Mouse (Mus musculus): Measurements from ENCODE around the gene Igf2bp3.

Gene Igf2bp3

GRCm38 (mm10) chr6:49131855-49132254 lies 82.9 kb downstream of the Igf2bp3 start:
- no peak for DNase-seq

DNA sequence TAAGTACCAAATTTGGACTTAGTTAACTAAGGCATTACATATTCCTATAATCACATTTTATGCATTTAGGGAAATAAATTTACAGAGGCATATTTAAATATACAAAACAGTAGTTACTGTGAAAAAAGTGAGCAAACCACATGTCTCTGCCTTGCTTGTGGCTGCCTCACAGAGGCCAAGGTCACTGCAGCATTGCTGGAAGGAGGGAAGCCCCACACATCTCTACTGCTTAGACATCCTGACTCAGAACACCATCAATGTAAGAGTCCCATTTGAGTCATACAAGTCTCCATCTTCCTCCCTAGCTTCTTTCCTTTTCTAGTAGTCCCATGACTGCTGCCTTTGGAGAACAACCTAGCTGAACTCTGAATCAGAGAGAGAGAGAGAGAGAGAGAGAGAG lies 84.4 kb downstream of the Igf2bp3 start:
- no peak for DNase-seq

DNA sequence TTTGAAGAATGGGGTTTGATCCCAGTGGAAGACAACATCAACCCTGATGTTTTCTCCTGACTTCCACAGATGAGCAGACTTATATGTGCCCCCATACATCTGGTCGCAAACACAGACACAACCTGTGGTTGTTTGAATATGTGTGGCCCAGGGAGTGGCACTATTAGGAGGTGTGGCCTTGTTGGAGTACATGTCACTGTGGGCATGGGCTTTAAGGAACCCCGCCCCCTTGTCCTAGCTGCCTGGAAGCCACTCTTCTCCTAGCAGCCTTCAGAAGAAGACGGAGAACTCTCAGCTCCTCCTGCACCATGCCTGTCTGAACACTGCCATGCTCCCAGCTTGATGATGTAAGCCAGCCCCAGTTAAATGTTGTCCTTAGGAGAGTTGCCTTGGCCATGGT lies 94.4 kb downstream of the Igf2bp3 start:
- no peak for DNase-seq

DNA sequence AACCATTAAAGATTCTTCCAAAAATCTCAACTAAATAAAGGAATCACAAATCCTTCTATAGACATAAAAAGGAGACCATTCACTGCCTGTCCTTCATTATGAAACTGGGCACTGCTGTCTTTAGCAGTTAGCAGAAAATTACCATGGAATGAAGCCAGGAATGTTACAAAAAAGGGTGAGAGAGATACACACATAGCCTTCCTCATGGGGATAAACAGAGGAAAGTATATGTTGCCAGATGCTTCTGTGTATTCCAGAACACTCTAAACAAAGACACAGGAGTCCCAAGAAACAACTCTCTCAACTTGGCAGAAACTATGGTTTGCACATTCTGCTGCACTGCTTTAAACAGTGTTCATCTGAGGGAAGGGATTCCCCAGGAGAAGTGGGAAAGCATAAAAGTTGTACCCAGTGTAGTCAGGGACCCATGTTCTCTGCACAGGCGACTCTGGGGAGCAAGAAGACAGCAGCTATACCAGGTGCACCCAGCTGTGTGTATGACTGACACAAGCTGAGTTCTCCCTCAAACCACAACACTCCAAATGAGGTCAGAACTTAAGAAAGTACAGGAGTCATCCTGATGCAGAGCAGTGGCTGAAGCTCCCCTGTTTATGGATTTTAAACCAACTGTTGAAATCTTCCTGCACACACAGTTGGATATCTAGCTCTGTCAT lies 95.2 kb downstream of the Igf2bp3 start:
- DNase-seq: no peak

DNA sequence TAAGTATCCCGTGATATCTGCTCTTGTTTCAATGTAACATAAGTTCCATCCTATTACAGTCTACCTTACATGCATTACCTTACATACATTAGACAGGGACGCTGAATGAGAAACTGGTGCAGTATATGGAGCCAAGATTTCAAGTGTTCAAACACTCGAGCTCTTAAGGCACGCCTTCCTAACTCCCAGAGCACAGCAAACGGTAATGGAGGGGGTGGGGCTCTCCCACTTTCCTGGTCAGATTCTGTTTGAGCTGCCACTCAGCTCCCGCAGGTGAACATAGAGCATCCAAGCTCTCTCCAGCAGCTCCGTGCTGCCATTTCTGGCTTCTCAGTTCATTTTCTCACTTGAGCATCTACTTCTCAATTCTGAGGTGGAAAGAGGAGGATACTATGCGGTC lies 96.3 kb downstream of the Igf2bp3 start:
- no peak for DNase-seq

DNA sequence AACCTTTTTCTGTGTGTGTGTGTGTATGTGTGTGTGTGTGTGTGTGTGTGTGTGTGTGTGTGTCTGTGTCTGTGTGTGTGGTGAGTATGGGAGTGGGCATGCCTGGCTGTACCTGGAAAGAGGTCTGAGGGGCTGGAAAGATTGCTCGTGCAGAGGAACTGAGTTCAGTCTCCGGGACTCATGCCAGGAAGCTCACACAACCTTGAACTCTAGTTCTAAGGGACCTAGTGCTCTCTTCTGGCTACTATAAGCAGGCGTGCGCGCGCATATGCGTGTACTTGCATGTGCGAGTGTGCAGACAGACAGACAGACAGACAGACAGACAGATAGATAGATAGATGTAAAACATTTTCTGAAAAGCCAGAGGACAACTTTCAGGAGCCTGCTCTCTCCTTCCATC lies 98.5 kb downstream of the Igf2bp3 start:
- DNase-seq: no peak

DNA sequence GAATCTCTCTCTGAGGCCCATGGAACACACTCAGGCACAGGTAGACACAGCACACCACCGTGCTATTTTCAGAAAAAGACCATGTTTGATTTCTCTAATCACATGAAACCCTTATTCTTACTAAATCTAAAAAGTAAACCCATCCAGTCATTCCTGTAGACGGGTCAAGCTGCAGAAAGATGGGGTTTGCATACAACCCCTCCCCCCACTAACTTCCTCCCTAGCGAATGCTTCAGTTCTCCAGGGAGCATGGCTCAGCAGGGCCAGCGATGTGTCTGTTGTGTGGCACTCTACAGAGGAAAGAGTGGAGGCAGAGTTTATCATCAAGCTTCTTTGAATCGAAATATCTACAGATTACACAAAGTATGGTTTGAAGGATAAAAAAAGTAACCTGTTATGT lies 99.2 kb downstream of the Igf2bp3 start:
- DNase-seq: no peak

DNA sequence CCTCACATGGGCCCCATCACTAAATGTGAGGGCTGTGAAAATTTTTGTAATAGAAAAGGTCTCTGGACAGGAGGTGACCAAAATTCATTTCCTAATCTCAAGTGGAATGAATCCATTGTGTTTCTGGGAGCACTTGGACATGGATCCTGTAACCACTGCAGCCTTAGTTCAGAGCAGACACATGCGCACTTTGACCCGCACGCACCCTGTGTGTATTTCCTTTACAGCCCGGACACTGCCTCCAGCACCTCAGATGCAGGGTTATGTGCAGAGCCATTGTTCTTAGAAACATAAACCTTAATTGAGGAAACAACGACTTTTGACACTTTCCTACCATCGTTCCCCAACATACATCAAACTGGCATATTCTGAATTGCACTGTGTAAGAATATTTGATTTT lies 100.3 kb downstream of the Igf2bp3 start:
- no peak for DNase-seq

DNA sequence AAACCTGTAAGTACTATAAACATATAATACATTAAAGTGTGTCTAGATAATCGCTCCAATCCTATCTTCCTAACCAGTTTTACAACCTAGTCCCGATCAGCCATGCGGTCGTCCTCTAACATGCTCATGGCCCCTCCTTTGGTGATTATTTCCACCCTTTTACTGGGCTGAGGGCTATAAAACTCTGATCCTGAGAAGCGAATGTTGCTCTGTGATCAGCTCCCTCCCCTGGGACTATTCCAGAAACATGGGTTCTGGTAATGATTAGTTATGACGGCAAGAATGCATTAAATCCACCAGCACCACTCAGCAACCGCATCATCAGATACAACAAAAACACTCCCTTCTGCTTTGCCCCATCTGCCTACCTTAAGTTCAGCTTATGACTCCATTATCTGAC lies 100.9 kb downstream of the Igf2bp3 start:
- no peak for DNase-seq

DNA sequence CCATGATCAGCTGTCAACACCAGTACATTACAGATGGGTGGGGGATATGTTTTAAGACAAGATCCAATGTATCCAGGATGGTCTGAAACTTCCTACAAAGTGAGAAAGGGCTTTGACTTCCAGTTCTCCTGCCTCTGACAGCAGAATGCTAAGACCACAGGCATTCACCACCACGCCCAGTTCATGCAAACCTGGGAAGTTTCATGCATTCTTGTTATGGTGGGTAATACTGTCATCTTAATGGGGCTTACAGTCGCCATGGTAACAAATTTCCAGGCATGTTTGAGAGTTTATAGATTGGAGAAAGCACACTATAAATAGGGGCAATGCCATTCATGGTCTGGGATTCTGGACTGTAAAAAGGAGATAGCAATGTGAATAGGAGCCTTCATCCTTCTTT lies 105.6 kb downstream of the Igf2bp3 start:
- DNase-seq: no peak

- no peak for DNase-seq
Measured at GRCm38 (mm10) chr6:49106746-49107500, 107.8 kb downstream of the Igf2bp3 start.

- DNase-seq: no peak
Measured at GRCm38 (mm10) chr6:49099086-49099485, 115.7 kb downstream of the Igf2bp3 start.

- DNase-seq: no peak
Measured at GRCm38 (mm10) chr6:49097596-49098110, 117.1 kb downstream of the Igf2bp3 start.

GRCm38 (mm10) chr6:49096933-49097461 lies 117.8 kb downstream of the Igf2bp3 start:
- peak; percentile 15 for DNase-seq

DNA sequence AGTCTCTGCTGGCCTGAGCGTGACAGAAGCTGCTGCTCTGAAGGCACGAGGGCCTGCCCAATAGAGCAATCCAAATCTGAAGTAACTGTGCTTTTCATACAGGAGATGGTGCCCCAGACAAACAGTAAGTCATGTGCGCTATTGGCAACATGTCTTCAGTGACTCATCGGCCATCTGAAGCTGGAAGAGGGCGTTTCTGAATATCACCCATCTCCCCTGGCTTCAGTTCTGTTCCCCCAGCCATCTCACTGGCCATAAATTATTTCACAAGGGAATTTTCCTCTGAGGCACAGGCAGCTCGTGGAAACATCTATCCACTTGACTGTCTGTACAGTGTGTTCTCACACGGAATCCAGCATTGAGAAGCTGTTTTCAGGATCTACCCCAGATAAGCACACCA lies 118.3 kb downstream of the Igf2bp3 start:
- no peak for DNase-seq

DNA sequence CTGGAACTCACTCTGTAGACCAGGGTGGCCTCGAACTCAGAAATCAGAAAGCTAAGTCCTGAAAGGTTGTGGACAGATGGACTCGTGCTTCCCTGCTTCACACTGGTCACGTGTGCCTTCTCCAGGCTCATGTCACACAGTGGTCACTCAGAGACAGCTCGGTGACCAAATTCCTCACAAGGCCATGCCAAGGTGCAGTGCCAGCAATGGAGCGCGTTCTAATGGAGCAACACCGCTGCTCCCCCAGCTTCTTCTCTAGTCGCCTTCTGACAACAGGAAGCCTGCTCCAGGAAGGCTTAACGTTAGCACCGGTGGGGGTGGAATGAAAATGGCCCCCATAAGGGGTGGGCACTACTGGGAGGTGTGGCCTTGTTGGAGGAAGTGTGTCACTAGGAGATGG lies 119.8 kb downstream of the Igf2bp3 start:
- DNase-seq: no peak

DNA sequence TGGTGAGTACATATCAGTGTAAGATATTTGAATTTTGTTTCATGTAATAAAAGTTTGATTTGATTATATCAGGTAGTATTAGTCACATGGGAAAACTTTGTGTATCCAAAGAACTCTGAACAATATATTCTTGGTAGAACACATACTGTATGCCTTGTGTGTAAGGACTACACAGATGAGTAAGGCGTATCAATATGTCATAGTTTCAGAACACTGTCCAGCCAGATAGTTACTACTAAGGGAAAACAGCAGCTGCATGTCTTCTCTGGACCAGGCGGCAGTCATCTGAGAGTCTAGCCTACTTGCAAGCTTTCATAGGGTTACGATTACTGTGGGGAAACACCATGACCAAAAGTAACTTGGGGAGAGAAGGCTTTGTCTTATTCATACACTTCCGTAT lies 131.7 kb downstream of the Igf2bp3 start:
- DNase-seq: no peak

DNA sequence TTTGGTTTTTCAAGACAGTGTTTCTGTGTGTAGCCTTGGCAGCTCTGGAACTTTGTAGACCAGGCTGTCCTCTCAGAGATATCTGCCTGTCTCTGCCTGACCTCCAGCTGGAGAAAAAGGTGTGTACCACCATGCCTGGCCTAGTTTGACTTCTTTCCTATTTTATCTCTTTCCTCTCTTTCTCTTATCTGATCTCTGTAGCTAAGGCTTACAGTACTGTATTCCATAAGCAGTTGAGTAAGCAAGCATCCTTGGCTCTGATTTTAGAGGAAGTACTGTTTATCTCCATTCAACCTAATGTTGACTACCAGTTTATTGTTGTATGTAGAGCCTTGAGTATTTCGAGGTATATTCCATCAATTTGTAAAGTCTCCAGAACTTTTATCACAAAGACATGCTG lies 135.4 kb downstream of the Igf2bp3 start:
- DNase-seq: no peak

DNA sequence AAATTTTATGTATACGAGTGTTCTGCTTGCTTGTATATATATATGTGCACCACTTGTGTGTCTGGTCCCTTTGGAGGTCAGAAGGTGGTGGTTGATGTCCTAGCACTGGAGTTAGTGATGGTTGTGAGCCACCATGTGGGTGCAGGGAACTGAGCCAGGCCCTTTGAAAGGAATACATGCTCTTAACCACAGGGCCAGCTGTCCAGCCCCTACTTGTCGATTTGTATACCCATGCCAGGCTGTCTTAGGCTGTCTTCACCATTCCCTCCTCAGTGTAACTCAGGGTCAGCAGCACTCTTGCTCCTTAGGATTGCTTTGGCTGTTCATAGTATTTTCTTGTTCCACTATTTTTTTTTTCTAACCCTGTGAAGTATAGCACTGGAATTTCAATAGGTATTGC lies 136.9 kb downstream of the Igf2bp3 start:
- DNase-seq: no peak

- DNase-seq: peak; percentile 13
Measured at GRCm38 (mm10) chr6:49074117-49074490, 140.7 kb downstream of the Igf2bp3 start.

DNA sequence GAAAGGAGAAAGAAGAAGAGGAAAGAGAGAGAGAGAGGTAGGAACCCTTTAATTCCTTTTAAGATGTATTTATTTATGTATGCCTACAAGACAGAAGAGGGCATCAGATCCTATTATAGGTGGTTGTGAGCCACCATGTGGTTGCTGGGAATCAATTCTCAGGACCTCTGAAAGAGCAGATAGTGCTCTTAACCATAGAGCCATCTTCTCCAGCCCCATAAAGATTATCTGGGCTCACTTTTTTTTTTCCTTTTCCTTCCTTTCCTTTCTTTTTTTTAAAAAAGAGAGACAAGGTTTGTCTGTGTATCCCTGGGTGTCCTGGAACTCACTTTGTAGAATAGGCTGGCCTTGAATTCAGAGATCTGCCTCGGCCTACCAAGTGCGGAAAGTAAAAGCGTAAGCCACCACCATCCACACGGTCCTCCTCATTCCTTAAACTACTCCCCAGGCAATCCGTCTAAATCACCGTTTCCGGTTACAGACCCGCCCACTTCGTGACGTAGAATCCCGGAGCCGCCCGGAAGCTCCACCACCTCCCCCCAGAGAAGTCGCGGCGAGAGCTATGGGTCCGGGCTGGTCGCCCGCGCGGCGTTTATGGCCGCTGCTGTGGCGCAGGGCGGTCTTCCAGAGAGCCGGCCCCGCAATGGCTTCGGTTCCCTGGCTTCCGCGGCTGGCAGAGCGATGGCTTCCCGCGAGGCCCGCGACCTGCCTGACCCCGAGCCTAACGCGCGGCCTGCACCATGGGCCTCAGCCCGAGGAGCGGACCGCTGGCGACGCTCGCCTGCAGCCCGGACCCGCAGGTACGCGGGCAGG lies 141.2 kb downstream of the Igf2bp3 start, which contains the start of gene Malsu1:
Malsu1 (plus strand) TSS at position 492 of the 813 bp plus-strand sequence.
- DNase-seq: peak; percentile 92

GRCm38 (mm10) chr6:49068361-49068760 lies 146.4 kb downstream of the Igf2bp3 start:
- DNase-seq: no peak
